Mouse (Mus musculus): Measurements from ENCODE around the gene Patl2. TPM values are rescaled to one million over a fixed set of nuclear protein-coding genes. Genes with fewer than 3 reads are reported as not detected.

Patl2 gene
- total and polyA plus RNA-seq, 3 experiments = not detected

DNA sequence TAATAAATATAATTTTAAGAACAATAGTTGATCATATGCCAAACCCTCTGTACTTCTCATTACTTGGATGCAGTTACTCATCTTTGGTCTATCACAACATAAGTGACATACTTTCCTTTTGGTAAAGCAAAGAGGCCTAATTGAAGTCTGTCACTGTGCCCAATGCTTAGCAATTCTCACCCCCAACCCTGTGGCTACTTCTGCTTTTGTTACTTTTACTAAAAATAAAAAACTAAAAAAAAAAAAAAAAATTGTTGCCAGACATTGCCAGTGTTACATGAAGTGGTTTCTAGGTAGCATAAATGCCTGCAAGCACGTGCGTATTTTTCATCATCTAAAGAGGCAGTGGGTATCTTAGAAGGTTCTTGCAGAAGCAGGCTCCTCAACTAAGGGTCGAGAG lies 33.1 kb downstream of the Patl2 start:
- no peak for DNase-seq
- intact Hi-C loops (cut with DNase I) = no loop called here
- no peak overlapping the region for H3K4me3 ChIP-seq
- TF ChIP-seq EP300 (IDR thresholded peaks at IDR 0.05; ENCODE audit: insufficient read depth, low read depth, low read length) (no peak), POLR2A (IDR thresholded peaks at IDR 0.05; ENCODE audit: insufficient read depth, low read depth, low read length) (no peak), CTCF (IDR thresholded peaks at IDR 0.05) (no peak)
- H3K79me2 ChIP-seq (replicated peaks; ENCODE audit: control insufficient read depth, insufficient read depth, low read length) = peaks cover 2% of the 10 kb centered on the region
- no peak overlapping the region for H3K9ac ChIP-seq (ENCODE audit: low read depth, low read length)
- H3K27ac ChIP-seq = no peak overlapping the region
- WGBS = 76% methylated on average over 3 of the region's 3 CpGs
- no peaks in the 10 kb centered on the region for H3K27me3 ChIP-seq (ENCODE audit: control insufficient read depth, insufficient read depth, low read length)
- H3K36me3 ChIP-seq (ENCODE audit: control insufficient read depth, insufficient read depth, low read length) = peaks cover 23% of the 10 kb centered on the region
- peaks cover 6% of the 10 kb centered on the region for H3K4me1 ChIP-seq (ENCODE audit: control insufficient read depth, insufficient read depth, low read length)

DNA sequence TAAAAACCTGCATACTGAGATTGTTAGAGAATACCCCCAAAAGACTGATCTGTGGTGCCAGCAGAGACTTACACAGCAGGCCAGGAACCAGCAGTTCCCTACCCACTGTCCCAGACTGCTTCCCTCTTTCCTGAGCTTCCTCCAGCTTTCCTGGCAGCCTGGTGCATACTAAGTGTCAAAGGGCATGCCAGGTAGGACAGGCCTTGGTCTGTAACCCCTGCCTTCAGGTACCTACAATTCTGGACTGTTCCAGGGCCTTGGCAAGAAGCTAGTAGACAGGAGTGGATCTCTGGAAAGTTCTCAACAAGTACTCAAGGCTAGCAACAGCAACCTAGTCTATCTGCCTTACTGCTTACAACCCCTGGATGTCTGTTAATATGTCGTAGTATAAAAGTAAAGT lies 34.8 kb downstream of the Patl2 start:
- Histone ChIP-seq H3K4me1 (ENCODE audit: control insufficient read depth, insufficient read depth, low read length) (peaks cover 8% of the 10 kb centered on the region), H3K36me3 (ENCODE audit: control insufficient read depth, insufficient read depth, low read length) (peaks cover 23% of the 10 kb centered on the region), H3K9ac (ENCODE audit: low read depth, low read length) (no peak overlapping the region), H3K4me3 (no peak overlapping the region), H3K79me2 (replicated peaks; ENCODE audit: control insufficient read depth, insufficient read depth, low read length) (peaks cover 2% of the 10 kb centered on the region), H3K27me3 (ENCODE audit: control insufficient read depth, insufficient read depth, low read length) (no peaks in the 10 kb centered on the region), H3K27ac (no peak overlapping the region)
- no peak for DNase-seq
- intact Hi-C loops (cut with DNase I) = no loop called here
- TF ChIP-seq EP300 (IDR thresholded peaks at IDR 0.05; ENCODE audit: insufficient read depth, low read depth, low read length) (no peak), CTCF (IDR thresholded peaks at IDR 0.05) (no peak), POLR2A (IDR thresholded peaks at IDR 0.05; ENCODE audit: insufficient read depth, low read depth, low read length) (no peak)
- 90% methylated on average over 1 of the region's 1 CpGs for whole genome bisulfite sequencing

DNA sequence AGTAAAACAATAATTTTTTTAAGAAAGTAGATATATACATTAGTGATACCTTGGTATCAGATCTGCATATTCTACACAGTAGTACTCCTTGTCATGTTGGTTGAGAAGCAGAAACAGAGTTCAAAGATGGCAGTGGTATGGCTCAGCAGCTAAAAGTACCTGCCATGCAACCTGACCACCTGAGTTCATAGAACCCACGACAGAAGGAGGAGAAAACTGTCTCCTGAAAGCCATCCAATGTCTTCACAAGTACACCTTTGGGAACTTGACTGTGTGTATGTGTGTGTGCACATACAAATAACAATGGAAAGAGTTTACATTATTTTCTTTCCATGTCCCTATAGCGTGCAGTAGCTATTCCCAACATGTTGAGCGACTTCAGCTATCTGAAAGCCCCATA lies 36.3 kb downstream of the Patl2 start:
- no peak for DNase-seq
- peaks cover 23% of the 10 kb centered on the region for H3K36me3 ChIP-seq (ENCODE audit: control insufficient read depth, insufficient read depth, low read length)
- peaks cover 2% of the 10 kb centered on the region for H3K79me2 ChIP-seq (replicated peaks; ENCODE audit: control insufficient read depth, insufficient read depth, low read length)
- no peak overlapping the region for H3K9ac ChIP-seq (ENCODE audit: low read depth, low read length)
- H3K27ac ChIP-seq = no peak overlapping the region
- H3K4me3 ChIP-seq = peak overlapping the region; percentile 10; the same call in 1 of the 2 replicates
- peaks cover 8% of the 10 kb centered on the region for H3K4me1 ChIP-seq (ENCODE audit: control insufficient read depth, insufficient read depth, low read length)
- no peaks in the 10 kb centered on the region for H3K27me3 ChIP-seq (ENCODE audit: control insufficient read depth, insufficient read depth, low read length)
- TF ChIP-seq POLR2A (IDR thresholded peaks at IDR 0.05; ENCODE audit: insufficient read depth, low read depth, low read length) (no peak), EP300 (IDR thresholded peaks at IDR 0.05; ENCODE audit: insufficient read depth, low read depth, low read length) (no peak)
- intact Hi-C loops (cut with DNase I) = no loop called here
- 62% methylated on average over 3 of the region's 3 CpGs for WGBS

DNA sequence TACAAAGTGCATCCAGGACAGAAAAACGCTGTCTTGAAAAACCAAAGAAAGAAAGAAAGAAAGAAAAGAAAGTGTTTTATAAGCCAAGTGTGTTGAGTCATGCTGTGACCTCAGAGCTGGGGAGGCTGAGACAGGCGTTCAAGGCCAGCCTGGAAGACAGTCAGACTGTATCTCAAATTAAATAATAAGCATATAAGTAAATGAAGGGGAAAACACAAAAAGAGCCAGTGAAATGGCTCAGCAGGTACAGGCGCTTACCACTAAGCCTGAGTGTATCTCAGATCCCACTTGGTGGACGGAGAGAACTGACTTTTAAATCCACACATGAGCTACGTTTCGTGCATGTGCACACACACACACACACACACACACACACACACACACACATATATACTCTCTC lies 36.7 kb downstream of the Patl2 start:
- no peak overlapping the region for H3K27ac ChIP-seq
- H3K36me3 ChIP-seq (ENCODE audit: control insufficient read depth, insufficient read depth, low read length) = peaks cover 23% of the 10 kb centered on the region
- H3K9ac ChIP-seq (ENCODE audit: low read depth, low read length) = no peak overlapping the region; the same call in 1 of the 2 replicates
- intact Hi-C loops (cut with DNase I) = no loop called here
- H3K4me3 ChIP-seq = peak overlapping the region; percentile 79
- H3K79me2 ChIP-seq (replicated peaks; ENCODE audit: control insufficient read depth, insufficient read depth, low read length) = peaks cover 2% of the 10 kb centered on the region
- H3K27me3 ChIP-seq (ENCODE audit: control insufficient read depth, insufficient read depth, low read length) = no peaks in the 10 kb centered on the region
- TF ChIP-seq EP300 (IDR thresholded peaks at IDR 0.05; ENCODE audit: insufficient read depth, low read depth, low read length) (no peak), CTCF (IDR thresholded peaks at IDR 0.05) (no peak)
- DNase-seq = no peak
- peaks cover 8% of the 10 kb centered on the region for H3K4me1 ChIP-seq (ENCODE audit: control insufficient read depth, insufficient read depth, low read length)
- WGBS = 57% methylated on average over 6 of the region's 6 CpGs

DNA sequence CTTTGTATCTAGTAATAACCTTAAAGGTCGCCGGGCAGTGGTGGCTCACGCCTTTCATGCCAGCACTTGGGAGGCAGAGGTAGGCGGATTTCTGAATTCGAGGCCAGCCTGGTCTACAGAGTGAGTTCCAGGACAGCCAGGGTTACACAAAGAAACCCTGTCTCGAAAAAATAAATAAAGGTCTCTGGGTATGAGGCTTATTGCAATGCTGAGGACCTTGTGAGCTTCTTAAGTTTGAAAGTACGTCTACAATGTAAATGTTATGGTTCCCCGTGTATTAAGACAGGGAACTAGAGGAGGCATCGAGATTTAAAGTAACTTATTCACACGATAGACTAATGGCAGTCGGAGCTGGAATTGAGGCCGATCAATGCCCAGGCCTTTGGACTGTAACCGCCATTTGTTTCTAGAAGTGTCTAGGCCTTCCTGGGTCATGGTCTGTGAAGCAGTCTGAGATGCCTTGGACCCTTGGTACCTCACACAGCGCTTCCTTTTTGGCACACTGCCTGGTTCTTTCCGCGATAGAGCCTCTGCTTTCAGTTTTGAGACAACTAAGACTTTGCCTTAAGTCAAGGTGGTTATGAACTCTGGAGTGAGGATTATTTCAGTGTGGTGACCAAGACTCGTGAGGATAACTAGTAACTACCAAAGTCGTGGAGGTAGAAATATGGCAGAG lies 37.6 kb downstream of the Patl2 start:
- WGBS = 28% methylated on average over 18 of the region's 18 CpGs
- Histone ChIP-seq H3K27ac (peak overlapping the region; percentile 96), H3K27me3 (ENCODE audit: control insufficient read depth, insufficient read depth, low read length) (no peaks in the 10 kb centered on the region), H3K9ac (ENCODE audit: low read depth, low read length) (peak overlapping the region; percentile 87), H3K4me3 (peak overlapping the region; percentile 79), H3K36me3 (ENCODE audit: control insufficient read depth, insufficient read depth, low read length) (peaks cover 23% of the 10 kb centered on the region), H3K79me2 (replicated peaks; ENCODE audit: control insufficient read depth, insufficient read depth, low read length) (peaks cover 2% of the 10 kb centered on the region), H3K4me1 (ENCODE audit: control insufficient read depth, insufficient read depth, low read length) (peaks cover 8% of the 10 kb centered on the region)
- DNase-seq = peak; percentile 73 to 86
- intact Hi-C loops (cut with DNase I) = loop anchor here (1.0 kb wide), 1 partner anchor 30 kb away; the partner anchor contains the start of gene Spg11
- peak; percentile 52; the same call in 1 of the 2 replicates for TF ChIP-seq EP300 (IDR thresholded peaks at IDR 0.05; ENCODE audit: insufficient read depth, low read depth, low read length)
- no peak for TF ChIP-seq CTCF (IDR thresholded peaks at IDR 0.05)
- TF ChIP-seq POLR2A (IDR thresholded peaks at IDR 0.05; ENCODE audit: insufficient read depth, low read depth, low read length) = peak; percentile 43; the same call in 1 of the 2 replicates

DNA sequence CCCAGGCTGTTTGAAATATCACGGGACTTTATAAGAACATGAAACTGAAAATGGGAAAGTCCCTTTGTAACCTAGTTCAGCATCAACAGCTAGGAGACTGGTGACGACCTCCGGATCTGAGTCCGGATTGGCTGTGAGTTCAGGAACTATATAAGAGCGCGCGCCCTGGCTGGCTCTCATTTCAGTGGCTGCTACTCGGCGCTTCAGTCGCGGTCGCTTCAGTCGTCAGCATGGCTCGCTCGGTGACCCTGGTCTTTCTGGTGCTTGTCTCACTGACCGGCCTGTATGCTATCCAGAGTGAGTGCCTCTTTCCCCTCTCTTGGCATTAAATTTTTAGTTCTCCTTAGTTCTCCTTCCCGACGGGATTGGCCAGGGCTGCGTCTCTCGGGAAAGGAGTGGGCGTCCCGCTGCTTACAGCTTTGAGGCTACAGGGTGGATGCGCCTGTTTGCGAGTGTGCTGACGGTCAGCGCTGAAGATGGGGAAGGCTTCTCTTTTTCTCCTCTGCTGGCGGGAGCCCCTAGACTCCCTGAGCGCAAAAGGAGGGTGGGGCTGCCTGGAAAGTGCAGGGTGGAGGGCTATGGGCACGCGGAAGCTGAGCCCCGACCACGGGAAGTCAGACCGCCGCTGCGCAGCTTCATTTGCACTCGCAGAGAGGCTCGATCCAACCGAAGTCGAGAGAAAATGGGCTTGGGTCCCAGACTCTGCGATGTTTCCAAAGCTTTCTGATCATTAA lies 38.3 kb downstream of the Patl2 start, which contains the start of gene B2m:
Gene B2m, plus strand, starts transcription at position 179 of the 734 bp plus-strand sequence.
- peak within 1 kb of the TSS; percentile 96 for H3K27ac ChIP-seq
- H3K4me1 ChIP-seq (ENCODE audit: control insufficient read depth, insufficient read depth, low read length) = peaks cover 8% of the 10 kb centered on the region
- peak; percentile 94 to 95 for DNase-seq
- H3K4me3 ChIP-seq = peak within 1 kb of the TSS; percentile 79
- H3K27me3 ChIP-seq (ENCODE audit: control insufficient read depth, insufficient read depth, low read length) = no peaks in the 10 kb centered on the region
- intact Hi-C loops (cut with DNase I) = loop anchor here (1.0 kb wide), 1 partner anchor 29 kb away; the partner anchor contains the start of gene Spg11
- H3K9ac ChIP-seq (ENCODE audit: low read depth, low read length) = peak within 1 kb of the TSS; percentile 87
- WGBS = under 1% methylated on average over 40 of the region's 40 CpGs
- peaks cover 2% of the 10 kb centered on the region for H3K79me2 ChIP-seq (replicated peaks; ENCODE audit: control insufficient read depth, insufficient read depth, low read length)
- TF ChIP-seq EP300 (IDR thresholded peaks at IDR 0.05; ENCODE audit: insufficient read depth, low read depth, low read length) (peak; percentile 90), CTCF (IDR thresholded peaks at IDR 0.05) (no peak), POLR2A (IDR thresholded peaks at IDR 0.05; ENCODE audit: insufficient read depth, low read depth, low read length) (peak; percentile 100)
- H3K36me3 ChIP-seq (ENCODE audit: control insufficient read depth, insufficient read depth, low read length) = peaks cover 21% of the 10 kb centered on the region
